Mouse (Mus musculus) granulocyte monocyte progenitor cell, adult 5-6 weeks (primary cell): ENCODE data around the gene Camta1. TPM values are rescaled to one million over a fixed set of nuclear protein-coding genes. Genes with fewer than 3 reads are reported as not detected.

ENCODE experiments used
- ATAC-seq: replicated peaks from 2 replicates; pipeline ENCODE4 v1.8.0; 2016; ENCODE audit warnings: mild to moderate bottlenecking, moderate TSS enrichment, inconsistent platforms; ENCODE audit not compliant: poor library complexity, severe bottlenecking
- total RNA-seq, 2 experiments: library from RNA; stranded (forward) in 1 of 2; stranded (reverse) in 1 of 2; fragments of 200-712, 200-1000 nt in 1 of 2; fragments of >200 nt in 1 of 2; fragmentation: Nextera tagmentation in 1 of 2; gene quantifications; 2 replicates each; pipeline ENCODE4 v1.2.3; 2014 to 2017

Gene Camta1
- total RNA-seq, 2 experiments from 2014 or later, result 31.9 to 35.5 TPM

DNA sequence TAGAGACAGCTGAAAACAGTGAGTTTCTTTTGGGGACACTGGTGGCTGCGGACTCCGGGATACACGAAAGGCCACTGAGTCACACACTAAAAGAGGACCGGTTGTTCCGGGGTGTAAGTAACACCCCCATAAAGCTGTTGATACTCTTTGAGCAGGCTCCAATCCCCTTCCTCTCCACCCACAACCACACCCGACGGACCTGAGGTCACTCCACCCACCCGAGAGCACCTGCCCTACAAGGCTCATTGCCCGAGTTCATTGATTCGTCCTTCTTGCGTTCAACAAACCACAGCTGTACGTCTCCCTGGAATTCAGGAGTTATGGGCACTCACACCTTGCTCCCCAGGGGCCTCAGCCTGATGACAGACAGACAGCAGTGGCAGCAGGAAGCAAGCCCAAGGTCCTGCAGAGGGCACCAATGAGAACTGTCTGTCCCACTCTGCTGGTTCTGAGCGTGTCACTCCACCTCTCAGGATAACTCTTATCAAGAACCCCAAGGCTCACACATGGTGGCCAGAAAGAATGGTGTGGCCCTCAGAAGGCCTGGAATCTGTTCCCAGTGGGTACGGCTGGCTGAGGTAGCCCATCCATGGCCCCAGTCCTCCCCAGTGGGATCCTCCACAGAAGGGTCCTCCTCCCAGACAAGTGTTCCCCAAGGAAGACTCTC, 158.5 kb downstream of the Camta1 start:
- ATAC-seq, result no peak

- no peak for ATAC-seq
Observed at GRCm38 (mm10) chr4:151702463-151702862, 159.2 kb downstream of the Camta1 start.

GRCm38 (mm10) chr4:151695984-151696383, 165.7 kb downstream of the Camta1 start:
- no peak for ATAC-seq

GRCm38 (mm10) chr4:151694531-151694930, 167.1 kb downstream of the Camta1 start:
- no peak for ATAC-seq

- no peak for ATAC-seq
Observed at GRCm38 (mm10) chr4:151694047-151694446, 167.6 kb downstream of the Camta1 start.

GRCm38 (mm10) chr4:151690041-151690440, 171.6 kb downstream of the Camta1 start:
- no peak for ATAC-seq

DNA sequence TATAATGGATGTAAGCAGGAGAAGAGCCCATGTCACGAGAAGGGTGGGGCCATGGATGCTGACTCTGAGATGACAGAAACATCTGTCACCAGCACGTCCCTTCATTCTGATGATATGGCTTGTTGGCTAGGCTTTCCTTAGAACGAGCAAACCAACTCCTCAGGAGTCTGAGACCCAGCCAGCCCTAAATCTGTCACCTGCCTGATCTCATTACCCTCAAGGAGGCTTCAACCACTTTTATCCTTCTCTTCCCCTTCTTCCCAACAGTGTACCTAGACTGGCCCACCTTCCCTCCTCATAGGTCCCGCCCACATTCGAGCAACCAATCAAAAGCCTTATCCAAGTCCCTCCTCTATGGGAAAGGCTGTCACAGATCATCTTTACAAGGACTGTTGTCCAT, 173.5 kb downstream of the Camta1 start:
- no peak for ATAC-seq

- no peak for ATAC-seq
Observed at GRCm38 (mm10) chr4:151684596-151684995, 177.1 kb downstream of the Camta1 start.

- ATAC-seq, result no peak
Observed at GRCm38 (mm10) chr4:151682831-151683488, 178.7 kb downstream of the Camta1 start.

DNA sequence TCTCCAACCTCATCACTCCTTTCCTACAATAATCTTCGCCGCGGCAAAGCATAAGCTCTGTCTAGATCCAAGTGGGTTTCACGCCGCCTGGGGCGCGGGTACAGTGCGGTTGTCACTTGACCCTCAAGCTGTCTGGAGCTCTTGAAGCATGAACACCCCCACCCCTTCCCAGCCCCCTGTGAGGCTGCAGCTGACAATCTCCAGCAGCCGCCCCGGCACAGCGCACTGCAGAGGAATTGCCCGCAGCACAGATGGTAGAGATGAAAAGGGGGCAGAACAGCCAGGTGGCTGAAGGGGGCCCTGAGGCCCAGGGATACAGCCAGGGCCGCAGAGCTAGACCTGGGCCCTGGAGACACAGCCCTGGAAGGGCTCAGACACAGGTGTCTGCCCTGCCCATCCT, 189.2 kb downstream of the Camta1 start:
- ATAC-seq, result no peak

- no peak for ATAC-seq
Observed at GRCm38 (mm10) chr4:151666411-151666901, 195.2 kb downstream of the Camta1 start.

- ATAC-seq, result no peak
Observed at GRCm38 (mm10) chr4:151661486-151661885, 200.2 kb downstream of the Camta1 start.

GRCm38 (mm10) chr4:151656427-151656826, 205.2 kb downstream of the Camta1 start:
- ATAC-seq, result no peak

- ATAC-seq, result no peak
Observed at GRCm38 (mm10) chr4:151655637-151656385, 205.9 kb downstream of the Camta1 start.

DNA sequence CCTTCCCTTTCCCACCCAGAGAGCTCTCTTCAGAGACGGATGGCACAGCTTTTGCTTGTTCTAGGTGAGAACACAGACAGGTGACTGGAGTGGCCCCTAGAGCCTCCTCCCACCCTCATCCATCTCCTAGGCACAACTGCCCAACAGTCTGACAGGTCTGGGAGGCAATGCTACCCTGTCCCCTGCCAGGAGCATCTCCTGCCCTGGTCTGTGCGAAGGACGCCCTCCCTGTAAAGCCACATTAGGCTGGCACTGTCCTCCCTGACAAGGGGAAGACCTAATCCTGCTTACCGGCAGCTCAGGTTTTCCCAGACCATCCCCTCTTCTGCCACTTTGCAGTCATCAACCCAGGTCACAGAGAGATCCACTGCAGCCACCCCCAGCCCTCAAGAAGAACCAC, 206.4 kb downstream of the Camta1 start:
- no peak for ATAC-seq

DNA sequence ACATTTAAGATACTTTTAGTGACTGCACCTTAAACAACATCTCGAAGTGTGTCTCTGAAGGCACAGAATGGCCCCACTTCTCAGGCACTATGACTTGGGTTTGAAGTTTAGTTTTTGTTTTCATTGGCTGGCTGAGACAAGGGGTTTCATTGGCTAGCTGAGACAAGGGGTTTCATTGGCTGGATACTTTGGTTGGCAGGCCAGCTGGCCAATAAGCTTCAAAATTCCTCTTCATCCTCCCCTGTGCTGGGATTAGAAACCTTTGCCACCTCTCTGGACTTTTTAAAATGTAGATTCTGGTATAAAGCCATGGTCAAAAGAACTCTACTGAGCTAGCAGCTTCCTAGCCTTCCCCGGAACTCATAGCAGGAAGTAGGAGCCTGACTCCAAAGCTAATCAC, 219.3 kb downstream of the Camta1 start:
- no peak for ATAC-seq

GRCm38 (mm10) chr4:151640971-151641370, 220.7 kb downstream of the Camta1 start:
- ATAC-seq, result no peak

- ATAC-seq, result no peak
Observed at GRCm38 (mm10) chr4:151638941-151639340, 222.7 kb downstream of the Camta1 start.

DNA sequence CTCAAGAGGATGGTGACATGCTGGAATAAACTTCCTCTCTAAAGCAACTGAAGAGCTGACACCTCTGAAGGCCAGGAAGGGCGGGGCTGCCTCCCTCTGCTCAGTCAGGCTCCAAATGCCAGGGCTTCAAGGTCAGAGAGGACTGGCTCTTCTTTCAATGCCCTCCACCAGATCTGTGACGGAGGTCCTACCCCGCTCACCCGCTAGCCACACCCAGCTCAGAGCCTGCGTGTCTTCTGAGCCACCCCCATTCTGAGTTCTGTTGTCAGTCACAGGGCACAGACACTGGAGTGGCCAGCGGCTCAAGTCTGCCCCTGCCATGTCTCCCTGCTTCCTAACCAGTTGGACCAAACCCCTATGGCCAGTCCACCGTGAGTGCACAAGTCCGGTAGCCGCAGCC, 224.3 kb downstream of the Camta1 start:
- no peak for ATAC-seq

- no peak for ATAC-seq
Observed at GRCm38 (mm10) chr4:151634771-151635170, 226.9 kb downstream of the Camta1 start.

DNA sequence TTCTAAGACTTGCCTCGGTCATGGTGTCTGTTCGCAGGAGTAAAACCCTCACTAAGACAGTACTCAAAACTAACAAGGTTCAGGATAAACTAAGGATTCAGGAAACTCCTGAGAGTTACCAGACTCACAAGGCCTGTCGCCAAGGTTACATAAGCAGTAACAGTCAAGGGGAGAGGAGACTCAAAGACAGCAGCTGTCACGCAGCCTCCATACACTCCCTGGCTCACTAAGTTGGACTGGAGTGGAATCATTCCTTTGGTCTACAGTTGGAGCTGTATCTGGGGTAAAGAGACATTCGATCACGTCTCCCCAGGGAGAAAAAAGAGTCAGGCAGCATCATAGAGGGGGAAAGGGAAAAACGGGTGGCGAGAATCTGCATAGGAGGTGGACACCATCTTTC, 227.9 kb downstream of the Camta1 start:
- ATAC-seq, result no peak
